Mouse (Mus musculus) olfactory bulb, adult 2 months (tissue): ENCODE results near the gene Nfe2l1. TPM values are rescaled to one million over a fixed set of nuclear protein-coding genes. Genes with fewer than 3 reads are reported as not detected.
"Not testable (repeated sequence)": the region's sequence is repeated elsewhere in the genome, so short reads cannot be mapped to it uniquely, and the experiment has no call there.

Experiments
- H3K27ac ChIP-seq: fragments of 200-500 bp; 2 replicates; pipeline ENCODE4 v1.5.1; 2012; ENCODE audit warnings: low read depth, low read length; ENCODE audit not compliant: insufficient read depth
- H3K4me1 ChIP-seq: fragments of 200-500 bp; 2 replicates; pipeline ENCODE4 v1.6.1; 2012; ENCODE audit warnings: low read length; ENCODE audit not compliant: control insufficient read depth, insufficient read depth
- H3K4me3 ChIP-seq: fragments of 200-500 bp; 2 replicates; pipeline ENCODE4 v1.5.1; 2012; ENCODE audit warnings: mild to moderate bottlenecking, low read depth, low read length, moderate library complexity; ENCODE audit not compliant: insufficient read depth
- CTCF ChIP-seq: fragments of 200-500 bp; IDR thresholded peaks from 2 replicates; pipeline ENCODE4 v1.5.1; 2012; ENCODE audit warnings: low read depth, mild to moderate bottlenecking, low read length, moderate library complexity; ENCODE audit not compliant: insufficient read depth
- POLR2A ChIP-seq: fragments of 200-500 bp; IDR thresholded peaks from 2 replicates; pipeline ENCODE4 v1.6.1; 2012; ENCODE audit warnings: mild to moderate bottlenecking, low read depth, low read length, moderate library complexity; ENCODE audit not compliant: insufficient read depth
- WGBS: fragments of 180-500 bp; shearing (Covaris S2); methylation state at CpG from one replicate; pipeline ENCODE4 v1.1.7; 2018; 5-methylcytosine and 5-hydroxymethylcytosine counted together
- polyA plus RNA-seq: library from polyadenylated mRNA; stranded (reverse); fragments of >200 nt; gene quantifications from 2 replicates; pipeline ENCODE4 v1.2.4, GENCODE M21; 2012; ENCODE audit warnings: low replicate concordance; ENCODE audit not compliant: missing spikeins, insufficient read depth, insufficient read length

Gene Nfe2l1
- polyA plus RNA-seq, 1 experiment = not detected

GRCm38 (mm10) chr11:96816979-96817378, 12.8 kb downstream of the Nfe2l1 start:
- TF ChIP-seq POLR2A (no peak), CTCF (no peak)
- Histone ChIP-seq H3K4me1 (peaks cover 22% of the 10 kb centered on the region), H3K27ac (no peak overlapping the region), H3K4me3 (no peak overlapping the region)
- WGBS = 59% methylated on average over 5 of the region's 5 CpGs

GRCm38 (mm10) chr11:96816494-96816893, 13.3 kb downstream of the Nfe2l1 start:
- H3K4me1 ChIP-seq = peaks cover 22% of the 10 kb centered on the region
- no peak overlapping the region for H3K27ac ChIP-seq
- H3K4me3 ChIP-seq = no peak overlapping the region
- 89% methylated on average over 1 of the region's 1 CpGs for WGBS
- no peak for TF ChIP-seq POLR2A
- TF ChIP-seq CTCF = no peak

GRCm38 (mm10) chr11:96815895-96816294, 13.9 kb downstream of the Nfe2l1 start:
- WGBS = 92% methylated on average over 2 of the region's 2 CpGs
- no peak overlapping the region for H3K4me3 ChIP-seq
- no peak overlapping the region for H3K27ac ChIP-seq
- TF ChIP-seq CTCF (no peak), POLR2A (no peak)
- peaks cover 22% of the 10 kb centered on the region for H3K4me1 ChIP-seq

GRCm38 (mm10) chr11:96814443-96814842, 15.3 kb downstream of the Nfe2l1 start:
- WGBS = 89% methylated on average over 2 of the region's 2 CpGs
- H3K4me3 ChIP-seq = no peak overlapping the region

GRCm38 (mm10) chr11:96813920-96814319, 15.8 kb downstream of the Nfe2l1 start:
- H3K4me1 ChIP-seq = peaks cover 13% of the 10 kb centered on the region
- H3K27ac ChIP-seq = no peak overlapping the region
- H3K4me3 ChIP-seq = no peak overlapping the region
- TF ChIP-seq CTCF (no peak), POLR2A (no peak)
- WGBS = 91% methylated on average over 5 of the region's 5 CpGs

More at GRCm38 (mm10) chr11:96814443-96814842, 15.3 kb downstream of the Nfe2l1 start:
- Histone ChIP-seq H3K4me1 (peaks cover 19% of the 10 kb centered on the region), H3K27ac (no peak overlapping the region)
- TF ChIP-seq CTCF (no peak), POLR2A (no peak)

- TF ChIP-seq POLR2A (no peak), CTCF (no peak)
- 86% methylated on average over 4 of the region's 4 CpGs for WGBS
- no peak overlapping the region for H3K27ac ChIP-seq
- H3K4me1 ChIP-seq = peaks cover 9% of the 10 kb centered on the region; the same call in 1 of the 2 replicates
- H3K4me3 ChIP-seq = no peak overlapping the region
Observed at GRCm38 (mm10) chr11:96813455-96813854, 16.3 kb downstream of the Nfe2l1 start.

- not testable (repeated sequence) for H3K4me1 ChIP-seq, H3K4me3 ChIP-seq, H3K27ac ChIP-seq
- 70% methylated on average over 1 of the region's 1 CpGs for WGBS
Observed at GRCm38 (mm10) chr11:96811188-96811587, 18.6 kb downstream of the Nfe2l1 start.

GRCm38 (mm10) chr11:96809562-96810235, 20.1 kb downstream of the Nfe2l1 start:
- 87% methylated on average over 6 of the region's 6 CpGs for WGBS
- TF ChIP-seq POLR2A = no peak
- TF ChIP-seq CTCF = no peak
- Histone ChIP-seq H3K4me1 (no peaks in the 10 kb centered on the region), H3K4me3 (no peak overlapping the region), H3K27ac (no peak overlapping the region)

GRCm38 (mm10) chr11:96808066-96808465, 21.7 kb downstream of the Nfe2l1 start:
- Histone ChIP-seq H3K4me1 (no peaks in the 10 kb centered on the region), H3K27ac (no peak overlapping the region), H3K4me3 (no peak overlapping the region)
- no peak for TF ChIP-seq POLR2A
- TF ChIP-seq CTCF = no peak
- WGBS = 10% methylated on average over 1 of the region's 1 CpGs

- no peak overlapping the region for H3K27ac ChIP-seq
- H3K4me1 ChIP-seq = no peaks in the 10 kb centered on the region
- TF ChIP-seq CTCF (no peak), POLR2A (no peak)
- 94% methylated on average over 5 of the region's 5 CpGs for WGBS
- H3K4me3 ChIP-seq = no peak overlapping the region
Observed at GRCm38 (mm10) chr11:96805606-96806005, 24.2 kb downstream of the Nfe2l1 start.
